Mouse (Mus musculus): ENCODE measurements at regions not wholly inside any gene's neighbourhood (a gene's known extent, or its start where the extent isn't known, plus 50 kb on each side); places are given as distances from the start of the nearest gene placed in this dataset.
A peak's percentile ranks its signal among the peaks of the same experiment; 100 is the strongest.

DNA sequence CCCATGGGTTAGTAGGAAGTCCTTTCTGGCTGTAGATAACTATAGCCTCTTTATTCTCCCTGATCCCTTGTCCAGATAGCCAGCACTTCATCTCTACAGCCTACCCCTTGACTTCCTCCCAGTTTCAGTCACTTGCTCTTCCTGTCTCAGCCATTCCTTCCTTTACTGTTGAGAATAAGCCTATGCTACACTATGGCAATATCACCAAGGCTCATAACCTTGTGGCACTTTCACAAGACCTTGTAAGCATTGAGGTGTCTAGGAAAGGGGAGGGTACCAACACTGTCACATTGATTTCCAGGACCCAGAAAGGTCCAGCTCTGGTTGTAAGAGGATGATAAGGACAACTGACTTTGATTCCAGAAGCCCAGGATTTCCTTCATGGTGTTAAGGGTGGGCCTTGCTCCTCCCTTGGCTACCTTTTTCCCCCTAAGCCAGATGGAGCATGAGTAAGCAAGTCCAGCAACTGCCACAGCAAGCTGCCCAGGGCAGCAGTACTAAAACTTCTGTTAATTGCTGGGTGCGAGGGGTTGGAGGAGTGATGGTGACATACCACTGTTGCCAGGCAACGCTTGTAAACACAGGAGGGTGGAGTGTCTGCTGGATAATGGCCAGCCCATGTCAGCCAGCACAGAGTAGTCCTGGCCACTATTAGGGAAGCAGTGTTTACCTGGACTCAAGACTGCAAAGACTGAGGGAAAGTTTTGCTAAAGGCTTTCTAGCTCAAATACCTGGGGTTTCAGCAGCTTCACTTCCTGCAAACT is 75.7 kb downstream of the Ankrd16 start:
- Histone ChIP-seq H3K4me1 (ENCODE audit: control insufficient read depth, insufficient read depth, low read length) (no peaks in the 10 kb centered on the region), H3K27ac (ENCODE audit: control insufficient read depth, insufficient read depth, low read depth, low read length, poor library complexity) (no peak overlapping the region), H3K4me3 (replicated peaks; ENCODE audit: control insufficient read depth, low read depth, low read length) (no peak overlapping the region)
- WGBS: 12% methylated on average over 2 of the region's 2 CpGs
- TF ChIP-seq CTCF (IDR thresholded peaks at IDR 0.05; ENCODE audit: control insufficient read depth, insufficient read depth, low read length): no peak
- TF ChIP-seq POLR2A (IDR thresholded peaks at IDR 0.05; ENCODE audit: borderline replicate concordance, control insufficient read depth, low read depth, low read length): no peak

DNA sequence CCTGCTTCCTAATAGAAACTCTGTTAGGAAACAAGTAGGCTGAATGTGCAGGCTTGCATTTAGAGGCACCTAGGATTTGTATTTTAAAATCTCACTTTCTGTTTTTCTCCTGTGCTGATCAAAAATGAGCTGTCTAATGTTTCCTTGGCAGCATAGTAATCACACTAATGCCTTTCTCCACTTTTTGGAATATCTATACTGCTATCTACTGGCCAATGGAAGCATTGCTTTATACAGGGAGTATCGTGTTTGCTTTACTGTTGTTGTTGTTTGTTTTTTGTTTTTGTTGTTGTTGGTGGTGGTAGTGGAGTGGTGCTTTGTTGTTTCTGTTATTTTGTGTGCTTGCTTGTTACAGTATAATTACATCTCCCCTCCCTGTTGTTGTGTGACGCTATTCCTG is 92.3 kb downstream of the Ankrd16 start:
- no peak for TF ChIP-seq CTCF (IDR thresholded peaks at IDR 0.05; ENCODE audit: control insufficient read depth, insufficient read depth, low read length)
- TF ChIP-seq POLR2A (IDR thresholded peaks at IDR 0.05; ENCODE audit: borderline replicate concordance, control insufficient read depth, low read depth, low read length): no peak
- WGBS: 23% methylated on average over 2 of the region's 2 CpGs
- no peaks in the 10 kb centered on the region for H3K4me1 ChIP-seq (ENCODE audit: control insufficient read depth, insufficient read depth, low read length)

DNA sequence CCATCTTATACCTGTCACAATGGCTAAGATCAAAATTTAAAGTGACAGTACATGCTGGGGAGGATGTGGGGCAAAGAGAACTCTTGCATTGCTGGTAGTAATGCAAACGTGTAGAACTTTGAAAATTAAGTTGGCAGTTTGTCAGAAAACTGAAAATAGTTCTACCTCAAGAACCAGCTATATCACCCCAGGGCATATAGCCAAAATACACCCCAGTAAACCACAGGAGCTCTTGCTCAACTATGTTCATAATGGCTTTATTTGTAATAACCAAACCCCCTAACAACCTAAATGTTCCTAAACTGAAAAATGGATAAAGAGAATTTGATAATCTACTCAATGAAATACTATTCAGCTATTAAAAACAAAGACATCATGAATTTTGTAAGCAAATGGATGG is 102.3 kb downstream of the Ankrd16 start:
- H3K4me3 ChIP-seq (replicated peaks; ENCODE audit: control insufficient read depth, low read depth, low read length): no peak overlapping the region
- H3K27ac ChIP-seq (ENCODE audit: control insufficient read depth, insufficient read depth, low read depth, low read length, poor library complexity): no peak overlapping the region
- no peaks in the 10 kb centered on the region for H3K4me1 ChIP-seq (ENCODE audit: control insufficient read depth, insufficient read depth, low read length)
- WGBS: 3% methylated on average over 1 of the region's 1 CpGs
- TF ChIP-seq POLR2A (IDR thresholded peaks at IDR 0.05; ENCODE audit: borderline replicate concordance, control insufficient read depth, low read depth, low read length): no peak
- no peak for TF ChIP-seq CTCF (IDR thresholded peaks at IDR 0.05; ENCODE audit: control insufficient read depth, insufficient read depth, low read length)

More for the DNA sequence above, 92.3 kb downstream of the Ankrd16 start:
- H3K27ac ChIP-seq (ENCODE audit: control insufficient read depth, insufficient read depth, low read depth, low read length, poor library complexity): no peak overlapping the region
- no peak overlapping the region for H3K4me3 ChIP-seq (replicated peaks; ENCODE audit: control insufficient read depth, low read depth, low read length)

DNA sequence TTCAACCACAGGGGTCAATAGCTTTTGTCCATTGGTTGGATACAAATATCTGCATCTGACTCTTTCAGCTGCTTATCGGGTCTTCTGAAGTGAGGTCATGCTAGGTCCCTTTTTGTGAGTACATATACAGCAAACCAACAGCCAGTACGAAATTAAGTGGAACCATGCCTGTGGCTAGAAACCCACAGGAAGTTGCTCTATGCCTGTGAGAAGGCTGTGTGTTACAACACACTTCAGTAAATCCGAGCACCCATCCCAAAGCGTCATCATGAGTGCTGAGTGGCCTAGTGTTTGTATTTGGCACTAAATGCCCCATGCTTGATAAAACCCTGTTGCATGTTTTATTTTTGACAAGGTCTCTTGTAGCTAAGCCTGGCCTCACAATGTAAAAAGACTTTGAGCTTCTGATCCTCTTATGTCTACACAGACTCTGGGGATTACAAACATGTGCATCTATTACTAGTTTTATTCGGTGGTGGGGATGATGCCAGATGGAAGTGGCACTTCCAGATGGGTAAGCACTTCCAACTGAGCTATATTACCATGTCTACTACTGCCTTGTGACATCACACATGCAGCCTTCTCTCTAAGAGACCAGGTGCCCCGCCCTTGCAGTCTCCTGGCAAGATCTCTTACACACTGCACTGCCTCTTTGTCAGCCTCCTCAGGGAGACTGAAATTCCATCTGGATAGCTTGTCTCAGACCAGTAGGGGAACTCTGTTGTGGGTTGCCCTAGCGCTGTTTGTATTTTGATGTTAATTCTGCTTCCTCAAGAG is 117.3 kb downstream of the Ankrd16 start:
- TF ChIP-seq POLR2A (IDR thresholded peaks at IDR 0.05; ENCODE audit: borderline replicate concordance, control insufficient read depth, low read depth, low read length) (no peak), CTCF (IDR thresholded peaks at IDR 0.05; ENCODE audit: control insufficient read depth, insufficient read depth, low read length) (no peak)
- Histone ChIP-seq H3K4me1 (ENCODE audit: control insufficient read depth, insufficient read depth, low read length) (no peaks in the 10 kb centered on the region; the same call in 1 of the 2 replicates), H3K4me3 (replicated peaks; ENCODE audit: control insufficient read depth, low read depth, low read length) (no peak overlapping the region), H3K27ac (ENCODE audit: control insufficient read depth, insufficient read depth, low read depth, low read length, poor library complexity) (peak overlapping the region; percentile 24; the same call in 1 of the 2 replicates)
- WGBS: 31% methylated on average over 7 of the region's 7 CpGs

DNA sequence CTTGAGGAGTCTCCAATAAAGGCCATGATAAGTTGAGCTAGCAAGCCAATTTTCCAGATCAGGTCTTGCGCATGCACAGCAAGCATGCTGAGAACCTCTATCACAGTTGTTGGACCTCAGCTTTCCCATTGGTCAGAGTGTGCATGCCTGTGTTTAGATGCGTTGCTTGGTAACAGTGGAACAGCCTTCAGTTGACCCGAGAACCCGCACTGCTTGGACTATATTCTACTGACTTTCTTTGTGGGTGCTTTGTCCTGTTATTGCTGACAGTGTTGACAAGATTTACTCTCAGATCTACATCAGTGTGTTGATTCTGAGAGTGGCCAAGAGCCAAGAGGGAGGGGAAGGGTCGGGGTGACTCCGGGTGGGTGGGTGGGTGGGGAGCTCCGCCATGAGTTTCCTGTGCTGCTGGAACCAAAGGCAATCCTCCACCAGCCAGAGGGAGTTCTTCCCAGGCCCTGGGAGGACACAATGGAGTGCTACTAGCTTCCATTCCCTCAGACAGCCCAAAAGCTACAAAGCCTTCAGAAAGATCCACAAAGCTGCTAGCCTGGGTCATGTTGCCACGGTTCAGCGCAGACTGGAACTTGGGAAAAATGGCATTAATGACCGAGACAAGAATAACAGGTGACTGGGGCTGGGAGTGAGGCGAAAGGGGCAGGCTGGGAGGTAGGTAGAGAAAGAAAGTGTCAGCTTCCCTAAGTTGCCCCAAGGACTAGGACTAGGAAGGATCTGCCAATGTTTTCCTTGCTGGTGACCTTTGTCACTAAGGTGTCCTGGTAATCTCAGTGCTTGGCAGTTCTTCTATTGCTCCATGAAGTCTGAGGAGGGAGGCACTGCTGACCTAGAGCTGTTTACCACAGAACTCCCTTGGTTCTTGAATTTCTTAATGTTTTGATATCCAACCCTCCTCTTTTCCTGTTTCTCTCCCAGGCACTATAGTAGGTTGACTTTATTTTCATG is 122.3 kb downstream of the Ankrd16 start:
- WGBS: 83% methylated on average over 11 of the region's 11 CpGs
- no peaks in the 10 kb centered on the region; the same call in 1 of the 2 replicates for H3K4me1 ChIP-seq (ENCODE audit: control insufficient read depth, insufficient read depth, low read length)
- TF ChIP-seq CTCF (IDR thresholded peaks at IDR 0.05; ENCODE audit: control insufficient read depth, insufficient read depth, low read length) (no peak), POLR2A (IDR thresholded peaks at IDR 0.05; ENCODE audit: borderline replicate concordance, control insufficient read depth, low read depth, low read length) (no peak)

DNA sequence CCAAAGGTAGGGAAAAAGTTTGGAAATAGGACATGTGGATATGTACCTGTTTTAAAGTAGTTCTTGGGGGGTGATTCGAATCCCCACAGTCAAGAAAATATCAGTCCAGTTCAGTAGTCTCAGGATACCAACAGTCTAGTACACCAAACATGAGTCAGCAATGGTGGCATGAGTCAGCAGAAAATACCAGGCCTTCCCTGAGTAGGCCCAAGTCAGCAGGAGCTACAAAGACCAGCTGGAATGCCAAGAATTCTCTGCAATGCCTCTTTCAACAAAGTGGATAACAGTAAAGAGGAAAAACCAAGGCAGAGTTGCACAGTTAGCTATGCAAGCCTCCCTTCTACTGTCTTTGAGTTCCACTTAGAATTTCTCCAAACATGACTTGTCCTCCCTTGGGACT is 137.1 kb downstream of the Ankrd16 start:
- no peak overlapping the region for H3K4me3 ChIP-seq (replicated peaks; ENCODE audit: control insufficient read depth, low read depth, low read length)
- no peaks in the 10 kb centered on the region for H3K4me1 ChIP-seq (ENCODE audit: control insufficient read depth, insufficient read depth, low read length)
- H3K27ac ChIP-seq (ENCODE audit: control insufficient read depth, insufficient read depth, low read depth, low read length, poor library complexity): no peak overlapping the region
- WGBS: 71% methylated on average over 1 of the region's 1 CpGs
- no peak for TF ChIP-seq CTCF (IDR thresholded peaks at IDR 0.05; ENCODE audit: control insufficient read depth, insufficient read depth, low read length)
- TF ChIP-seq POLR2A (IDR thresholded peaks at IDR 0.05; ENCODE audit: borderline replicate concordance, control insufficient read depth, low read depth, low read length): no peak

More for the DNA sequence above, 122.3 kb downstream of the Ankrd16 start:
- Histone ChIP-seq H3K4me3 (replicated peaks; ENCODE audit: control insufficient read depth, low read depth, low read length) (no peak overlapping the region), H3K27ac (ENCODE audit: control insufficient read depth, insufficient read depth, low read depth, low read length, poor library complexity) (no peak overlapping the region)

DNA sequence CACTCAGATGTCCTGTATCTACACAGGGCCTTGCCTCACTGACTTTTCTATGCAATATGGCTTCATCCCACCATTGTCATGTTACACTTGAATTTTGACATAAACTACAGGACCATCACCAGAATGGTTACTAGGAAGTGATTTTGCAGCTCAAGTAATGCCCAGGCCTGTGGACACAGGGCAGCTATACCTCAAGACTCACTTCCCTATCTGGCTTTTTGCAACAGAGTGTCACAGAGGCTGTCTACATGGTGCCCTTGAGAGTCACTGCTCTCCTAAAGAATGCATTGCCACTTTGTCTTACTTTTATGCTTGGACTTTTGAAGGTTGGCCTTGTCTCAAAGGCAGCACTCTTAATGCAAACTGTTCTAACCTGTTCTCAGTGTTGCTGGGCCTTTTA is 139.7 kb downstream of the Ankrd16 start:
- Histone ChIP-seq H3K27ac (ENCODE audit: control insufficient read depth, insufficient read depth, low read depth, low read length, poor library complexity) (no peak overlapping the region), H3K4me1 (ENCODE audit: control insufficient read depth, insufficient read depth, low read length) (no peaks in the 10 kb centered on the region), H3K4me3 (replicated peaks; ENCODE audit: control insufficient read depth, low read depth, low read length) (no peak overlapping the region)
- TF ChIP-seq POLR2A (IDR thresholded peaks at IDR 0.05; ENCODE audit: borderline replicate concordance, control insufficient read depth, low read depth, low read length) (no peak), CTCF (IDR thresholded peaks at IDR 0.05; ENCODE audit: control insufficient read depth, insufficient read depth, low read length) (no peak)
